Mouse (Mus musculus): ENCODE measurements around the gene Unc93b1. TPM values are rescaled to one million over a fixed set of nuclear protein-coding genes. Genes with fewer than 3 reads are reported as not detected.
"Not testable (repeated sequence)": the region's sequence is repeated elsewhere in the genome, so short reads cannot be mapped to it uniquely, and the experiment has no call there.

Gene Unc93b1
- total and polyA plus RNA-seq, 2 experiments = 41.1 to 102 TPM

DNA sequence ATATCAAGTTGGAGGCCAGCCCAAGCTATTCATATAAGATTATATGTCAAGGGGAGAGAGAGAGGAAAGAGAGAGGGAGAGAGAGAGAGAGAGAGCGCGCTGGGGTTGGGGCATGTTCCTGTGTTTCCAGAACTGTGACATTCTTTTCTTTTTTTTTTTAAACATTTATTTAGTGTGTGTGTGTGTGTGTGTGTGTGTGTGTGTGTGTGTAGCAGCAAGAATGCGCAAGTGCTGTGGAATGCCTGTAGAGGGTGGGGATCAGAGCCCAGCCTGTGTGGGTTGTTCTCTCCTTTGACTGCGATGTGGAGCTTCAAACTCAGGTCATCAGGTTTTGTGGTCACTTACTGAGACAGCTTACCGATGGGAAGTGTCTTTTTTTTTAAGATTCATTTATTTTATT, 25.2 kb downstream of the Unc93b1 start:
- no peak overlapping the region for H3K9ac ChIP-seq (ENCODE audit: low read depth, low read length)
- H3K27me3 ChIP-seq (ENCODE audit: control insufficient read depth, insufficient read depth, low read length) = no peaks in the 10 kb centered on the region
- no peaks in the 10 kb centered on the region for H3K79me2 ChIP-seq (ENCODE audit: control insufficient read depth, insufficient read depth, low read length)
- H3K4me3 ChIP-seq (ENCODE audit: insufficient read depth, low read depth, low read length) = no peak overlapping the region
- no peaks in the 10 kb centered on the region for H3K4me1 ChIP-seq (ENCODE audit: control insufficient read depth, insufficient read depth, low read length)
- TF ChIP-seq CTCF (IDR thresholded peaks at IDR 0.05; ENCODE audit: low read depth, low read length) (no peak), POLR2A (IDR thresholded peaks at IDR 0.05; ENCODE audit: extremely low read depth, insufficient read depth, low read length) (no peak)
- H3K36me3 ChIP-seq (ENCODE audit: control insufficient read depth, insufficient read depth, low read length) = no peaks in the 10 kb centered on the region
- 85% methylated on average over 5 of the region's 5 CpGs for WGBS
- H3K27ac ChIP-seq (replicated peaks; ENCODE audit: insufficient read depth, low read depth, low read length) = no peak overlapping the region
- no peak for DNase-seq (ENCODE audit: extremely low read depth, low read depth, low spot score)

DNA sequence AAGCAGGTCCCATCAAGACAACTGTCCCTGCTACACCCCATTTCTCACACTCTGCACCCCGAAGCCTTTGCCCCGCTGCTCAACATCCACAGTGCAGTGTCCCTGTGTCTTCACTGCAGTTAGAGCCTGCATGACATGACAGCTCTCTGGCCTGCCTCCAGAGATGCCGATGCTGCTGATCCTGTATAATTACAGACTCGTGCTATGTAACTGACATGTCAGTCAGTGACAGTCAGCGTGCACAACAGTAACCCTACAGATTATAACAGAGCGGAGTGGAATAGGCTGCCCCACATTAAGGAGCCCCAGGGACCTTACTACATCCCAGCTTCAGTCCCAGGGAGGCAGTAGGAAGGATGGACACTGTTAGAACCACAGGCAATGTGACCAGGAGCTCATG, 26.8 kb downstream of the Unc93b1 start:
- not testable (repeated sequence) for H3K4me3 ChIP-seq (ENCODE audit: insufficient read depth, low read depth, low read length); H3K27me3 ChIP-seq (ENCODE audit: control insufficient read depth, insufficient read depth, low read length); DNase-seq (ENCODE audit: extremely low read depth, low read depth, low spot score); H3K4me1 ChIP-seq (ENCODE audit: control insufficient read depth, insufficient read depth, low read length); H3K36me3 ChIP-seq (ENCODE audit: control insufficient read depth, insufficient read depth, low read length); H3K9ac ChIP-seq (ENCODE audit: low read depth, low read length); H3K27ac ChIP-seq (replicated peaks; ENCODE audit: insufficient read depth, low read depth, low read length); H3K79me2 ChIP-seq (ENCODE audit: control insufficient read depth, insufficient read depth, low read length)
- WGBS = 88% methylated on average over 6 of the region's 6 CpGs

GRCm38 (mm10) chr19:3962469-3962868, 27.5 kb downstream of the Unc93b1 start:
- no peak overlapping the region for H3K4me3 ChIP-seq (ENCODE audit: insufficient read depth, low read depth, low read length)
- WGBS = 37% methylated on average over 2 of the region's 2 CpGs
- H3K79me2 ChIP-seq (ENCODE audit: control insufficient read depth, insufficient read depth, low read length) = no peaks in the 10 kb centered on the region
- no peaks in the 10 kb centered on the region for H3K4me1 ChIP-seq (ENCODE audit: control insufficient read depth, insufficient read depth, low read length)
- TF ChIP-seq POLR2A (IDR thresholded peaks at IDR 0.05; ENCODE audit: extremely low read depth, insufficient read depth, low read length) (no peak), CTCF (IDR thresholded peaks at IDR 0.05; ENCODE audit: low read depth, low read length) (peak; percentile 34; the same call in 1 of the 2 replicates)
- no peak overlapping the region for H3K9ac ChIP-seq (ENCODE audit: low read depth, low read length)
- H3K27ac ChIP-seq (replicated peaks; ENCODE audit: insufficient read depth, low read depth, low read length) = no peak overlapping the region
- DNase-seq (ENCODE audit: extremely low read depth, low read depth, low spot score) = no peak
- no peaks in the 10 kb centered on the region for H3K36me3 ChIP-seq (ENCODE audit: control insufficient read depth, insufficient read depth, low read length)
- H3K27me3 ChIP-seq (ENCODE audit: control insufficient read depth, insufficient read depth, low read length) = no peaks in the 10 kb centered on the region

GRCm38 (mm10) chr19:3964030-3964429, 29.0 kb downstream of the Unc93b1 start:
- WGBS = 75% methylated on average over 4 of the region's 4 CpGs
- no peaks in the 10 kb centered on the region for H3K36me3 ChIP-seq (ENCODE audit: control insufficient read depth, insufficient read depth, low read length)
- H3K4me3 ChIP-seq (ENCODE audit: insufficient read depth, low read depth, low read length) = no peak overlapping the region
- no peak overlapping the region for H3K27ac ChIP-seq (replicated peaks; ENCODE audit: insufficient read depth, low read depth, low read length)
- no peaks in the 10 kb centered on the region for H3K27me3 ChIP-seq (ENCODE audit: control insufficient read depth, insufficient read depth, low read length)
- H3K4me1 ChIP-seq (ENCODE audit: control insufficient read depth, insufficient read depth, low read length) = no peaks in the 10 kb centered on the region
- H3K9ac ChIP-seq (ENCODE audit: low read depth, low read length) = no peak overlapping the region
- TF ChIP-seq POLR2A (IDR thresholded peaks at IDR 0.05; ENCODE audit: extremely low read depth, insufficient read depth, low read length) (no peak), CTCF (IDR thresholded peaks at IDR 0.05; ENCODE audit: low read depth, low read length) (0 out of 2 replicates have a peak, but pooled peaks have one; percentile 14)
- H3K79me2 ChIP-seq (ENCODE audit: control insufficient read depth, insufficient read depth, low read length) = no peaks in the 10 kb centered on the region
- DNase-seq (ENCODE audit: extremely low read depth, low read depth, low spot score) = peak; percentile 38

GRCm38 (mm10) chr19:3966330-3967075, 31.5 kb downstream of the Unc93b1 start:
- no peaks in the 10 kb centered on the region for H3K4me1 ChIP-seq (ENCODE audit: control insufficient read depth, insufficient read depth, low read length)
- H3K4me3 ChIP-seq (ENCODE audit: insufficient read depth, low read depth, low read length) = no peak overlapping the region
- H3K79me2 ChIP-seq (ENCODE audit: control insufficient read depth, insufficient read depth, low read length) = no peaks in the 10 kb centered on the region
- no peak for DNase-seq (ENCODE audit: extremely low read depth, low read depth, low spot score)
- TF ChIP-seq CTCF (IDR thresholded peaks at IDR 0.05; ENCODE audit: low read depth, low read length) = no peak
- no peak for TF ChIP-seq POLR2A (IDR thresholded peaks at IDR 0.05; ENCODE audit: extremely low read depth, insufficient read depth, low read length)
- H3K9ac ChIP-seq (ENCODE audit: low read depth, low read length) = no peak overlapping the region
- H3K27ac ChIP-seq (replicated peaks; ENCODE audit: insufficient read depth, low read depth, low read length) = no peak overlapping the region
- no peaks in the 10 kb centered on the region for H3K27me3 ChIP-seq (ENCODE audit: control insufficient read depth, insufficient read depth, low read length)
- 80% methylated on average over 11 of the region's 11 CpGs for WGBS
- H3K36me3 ChIP-seq (ENCODE audit: control insufficient read depth, insufficient read depth, low read length) = no peaks in the 10 kb centered on the region

DNA sequence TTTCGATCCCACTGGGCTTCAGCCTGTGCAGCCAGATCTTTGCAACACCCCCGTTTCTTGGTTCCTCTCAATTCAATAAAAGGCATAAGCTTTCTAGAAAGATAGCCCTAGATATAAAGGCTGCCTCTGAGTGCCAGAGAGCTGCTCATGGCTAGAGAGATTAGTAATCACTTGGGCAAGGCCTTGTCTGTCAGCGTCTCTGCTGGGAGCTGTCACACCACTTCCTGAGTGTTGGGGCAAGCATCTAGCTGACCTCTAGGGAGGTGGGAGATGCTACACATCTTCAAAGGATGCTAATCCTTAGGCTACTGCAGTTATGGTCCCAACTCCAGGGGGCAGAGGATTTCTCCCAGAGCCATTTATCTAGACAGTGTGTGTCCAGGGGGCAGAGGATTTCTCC, 32.3 kb downstream of the Unc93b1 start:
- Histone ChIP-seq H3K27me3 (ENCODE audit: control insufficient read depth, insufficient read depth, low read length) (no peaks in the 10 kb centered on the region), H3K4me3 (ENCODE audit: insufficient read depth, low read depth, low read length) (no peak overlapping the region), H3K27ac (replicated peaks; ENCODE audit: insufficient read depth, low read depth, low read length) (no peak overlapping the region), H3K36me3 (ENCODE audit: control insufficient read depth, insufficient read depth, low read length) (no peaks in the 10 kb centered on the region), H3K9ac (ENCODE audit: low read depth, low read length) (no peak overlapping the region), H3K79me2 (ENCODE audit: control insufficient read depth, insufficient read depth, low read length) (no peaks in the 10 kb centered on the region), H3K4me1 (ENCODE audit: control insufficient read depth, insufficient read depth, low read length) (no peaks in the 10 kb centered on the region)
- 88% methylated on average over 3 of the region's 3 CpGs for WGBS
- TF ChIP-seq CTCF (IDR thresholded peaks at IDR 0.05; ENCODE audit: low read depth, low read length) (no peak), POLR2A (IDR thresholded peaks at IDR 0.05; ENCODE audit: extremely low read depth, insufficient read depth, low read length) (no peak)
- no peak for DNase-seq (ENCODE audit: extremely low read depth, low read depth, low spot score)

Measured in liver, adult 2 months (tissue).